Mouse (Mus musculus) G1E (cell line): ENCODE measurements around the gene St3gal2. TPM values are rescaled to one million over a fixed set of nuclear protein-coding genes. Genes with fewer than 3 reads are reported as not detected.
"Not testable (repeated sequence)": the region's sequence is repeated elsewhere in the genome, so short reads cannot be mapped to it uniquely, and the experiment has no call there.

Experiments used
- ATAC-seq: 2 replicates; pipeline ENCODE4 v1.8.0; 2016; ENCODE audit warnings: mild to moderate bottlenecking; ENCODE audit not compliant: insufficient number of reproducible peaks, poor library complexity, low FRiP score, severe bottlenecking; ENCODE audit errors: extremely low read depth
- DNase-seq: peaks from one replicate; pipeline ENCODE4 v3.0.0; 2012; ENCODE audit warnings: low spot score
- H3K27me3 ChIP-seq: 2 replicates; pipeline ENCODE4 v1.6.1; 2012; ENCODE audit warnings: mild to moderate bottlenecking, low read length, inconsistent platforms; ENCODE audit not compliant: insufficient read depth
- H3K36me3 ChIP-seq: replicated peaks from 2 replicates; pipeline ENCODE3; 2012; ENCODE audit warnings: mild to moderate bottlenecking, inconsistent platforms
- H3K4me1 ChIP-seq: 2 replicates; pipeline ENCODE4 v1.6.1; 2012; ENCODE audit warnings: low read depth, low read length, inconsistent platforms, mixed read lengths; ENCODE audit not compliant: insufficient read depth
- H3K4me3 ChIP-seq: 2 replicates; pipeline ENCODE4 v1.5.1; 2012; ENCODE audit warnings: low read depth, mild to moderate bottlenecking, inconsistent platforms, low read length, moderate library complexity, mixed read lengths
- H3K9me3 ChIP-seq: replicated peaks from 2 replicates; pipeline ENCODE4 v1.6.1; 2012; ENCODE audit warnings: inconsistent platforms
- CTCF ChIP-seq: IDR thresholded peaks from 2 replicates; pipeline ENCODE4 v1.5.1; 2012; ENCODE audit warnings: low read depth, low read length, inconsistent platforms, mixed read lengths
- GATA1 ChIP-seq: IDR thresholded peaks from 2 replicates; pipeline ENCODE4 v1.6.1; 2012; ENCODE audit warnings: borderline replicate concordance, low read length, inconsistent platforms, mixed read lengths
- GATA2 ChIP-seq: IDR thresholded peaks from 2 replicates; pipeline ENCODE4 v1.6.1; 2012; ENCODE audit warnings: low read depth, low read length, inconsistent platforms, borderline replicate concordance
- POLR2AphosphoS5 ChIP-seq: IDR thresholded peaks from 2 replicates; pipeline ENCODE4 v1.6.1; 2012; ENCODE audit warnings: low read depth, low read length, inconsistent platforms; ENCODE audit not compliant: insufficient replicate concordance
- TAL1 ChIP-seq: conservative IDR thresholded peaks from 2 replicates; pipeline ENCODE4 v1.6.1; 2012; ENCODE audit warnings: low read depth, low read length, inconsistent platforms, mixed read lengths
- polyA plus RNA-seq: library from polyadenylated mRNA; stranded (reverse); fragments of >175 nt; gene quantifications from 2 replicates; pipeline ENCODE4 v1.2.3, GENCODE M21; 2012
- total RNA-seq, 2 experiments: library from RNA; stranded (forward) in 1 of 2; stranded (reverse) in 1 of 2; fragments of 200-1000 nt in 1 of 2; fragments of >200 nt in 1 of 2; fragmentation: Nextera tagmentation in 1 of 2; gene quantifications; 2 replicates each; pipeline ENCODE4 v1.2.3; 2014 to 2017

St3gal2 gene
- total and polyA plus RNA-seq, 3 experiments = 22.8 to 124 (median 94.4) TPM

GRCm38 (mm10) chr8:110906682-110907081, 13.0 kb upstream of the St3gal2 start:
- DNase-seq (no peak), ATAC-seq (no peak)
- Histone ChIP-seq H3K4me1 (peaks cover 35% of the 10 kb centered on the region), H3K27me3 (no peaks in the 10 kb centered on the region; the same call in 1 of the 2 replicates), H3K36me3 (no peaks in the 10 kb centered on the region), H3K9me3 (no peaks in the 10 kb centered on the region), H3K4me3 (no peak overlapping the region)
- TF ChIP-seq TAL1 = no peak
- no peak for TF ChIP-seq CTCF
- no peak for TF ChIP-seq POLR2AphosphoS5
- no peak for TF ChIP-seq GATA2
- no peak for TF ChIP-seq GATA1

- peaks cover 49% of the 10 kb centered on the region for H3K4me1 ChIP-seq
- DNase-seq, ATAC-seq, H3K36me3 ChIP-seq, H3K27me3 ChIP-seq, H3K4me3 ChIP-seq, H3K9me3 ChIP-seq: not testable (repeated sequence)
Observed at GRCm38 (mm10) chr8:110909850-110910249, 9.9 kb upstream of the St3gal2 start.

GRCm38 (mm10) chr8:110911576-110912570, 7.8 kb upstream of the St3gal2 start:
- H3K4me3 ChIP-seq = peak overlapping the region; percentile 51; the same call in 1 of the 2 replicates
- no peaks in the 10 kb centered on the region for H3K36me3 ChIP-seq
- ATAC-seq = peak; percentile 93
- H3K27me3 ChIP-seq = no peaks in the 10 kb centered on the region
- peaks cover 47% of the 10 kb centered on the region for H3K4me1 ChIP-seq
- TF ChIP-seq GATA2 (no peak), GATA1 (no peak), TAL1 (no peak), POLR2AphosphoS5 (no peak), CTCF (no peak)
- H3K9me3 ChIP-seq = no peaks in the 10 kb centered on the region
- DNase-seq = peak; percentile 70

- Histone ChIP-seq H3K4me1 (peaks cover 61% of the 10 kb centered on the region), H3K4me3 (no peak overlapping the region), H3K36me3 (peaks cover 10% of the 10 kb centered on the region), H3K27me3 (no peaks in the 10 kb centered on the region), H3K9me3 (no peaks in the 10 kb centered on the region)
- ATAC-seq (no peak), DNase-seq (no peak)
- TF ChIP-seq TAL1 (no peak), CTCF (no peak), GATA1 (no peak), GATA2 (no peak), POLR2AphosphoS5 (no peak)
Observed at GRCm38 (mm10) chr8:110917415-110917814, 2.3 kb upstream of the St3gal2 start.

GRCm38 (mm10) chr8:110918027-110918426, 1.7 kb upstream of the St3gal2 start:
- ATAC-seq = no peak
- DNase-seq = no peak
- Histone ChIP-seq H3K4me3 (no peak overlapping the region), H3K27me3 (no peaks in the 10 kb centered on the region), H3K4me1 (peaks cover 63% of the 10 kb centered on the region), H3K9me3 (no peaks in the 10 kb centered on the region), H3K36me3 (peaks cover 16% of the 10 kb centered on the region)
- TF ChIP-seq GATA2 (no peak), GATA1 (no peak), POLR2AphosphoS5 (no peak), TAL1 (no peak)

- H3K27me3 ChIP-seq = no peaks in the 10 kb centered on the region
- ATAC-seq (no peak), DNase-seq (no peak)
- H3K36me3 ChIP-seq = peaks cover 20% of the 10 kb centered on the region
- H3K4me3 ChIP-seq = no peak overlapping the region
- H3K9me3 ChIP-seq = no peaks in the 10 kb centered on the region
- no peak for TF ChIP-seq POLR2AphosphoS5
- TF ChIP-seq GATA2 = no peak
- no peak for TF ChIP-seq CTCF
- TF ChIP-seq GATA1 = no peak
- TF ChIP-seq TAL1 = no peak
- H3K4me1 ChIP-seq = peaks cover 63% of the 10 kb centered on the region
Observed at GRCm38 (mm10) chr8:110918460-110918859, 1.3 kb upstream of the St3gal2 start.
